Mouse (Mus musculus): ENCODE measurements around the gene Crebrf. TPM values are rescaled to one million over a fixed set of nuclear protein-coding genes. Genes with fewer than 3 reads are reported as not detected.

Crebrf gene
- total RNA-seq, 2 experiments from 2014 or later = 24.7 to 30.1 TPM

- no peak for ATAC-seq (ENCODE audit: poor library complexity, severe bottlenecking)
Observed at GRCm38 (mm10) chr17:26813497-26813896, 98.0 kb downstream of the Crebrf start.

- ATAC-seq (ENCODE audit: poor library complexity, severe bottlenecking) = no peak
Observed at GRCm38 (mm10) chr17:26816810-26817209, 101.4 kb downstream of the Crebrf start.

- no peak for ATAC-seq (ENCODE audit: poor library complexity, severe bottlenecking)
Observed at GRCm38 (mm10) chr17:26817776-26818175, 102.3 kb downstream of the Crebrf start.

- ATAC-seq (ENCODE audit: poor library complexity, severe bottlenecking) = no peak
Observed at GRCm38 (mm10) chr17:26826131-26826530, 110.7 kb downstream of the Crebrf start.

Other genes with a start within 250 kb of the Crebrf start
- 18.9 and 22.1 TPM in 2 replicates for gene Ergic1, start 154.2 kb upstream of the Crebrf start, total RNA-seq (2015)
- 9.6 and 16.3 TPM in 2 replicates for gene Ergic1, start 154.2 kb upstream of the Crebrf start, total RNA-seq (2017)
- gene Dusp1, start 153.5 kb upstream of the Crebrf start, total RNA-seq (2015) = 265 and 280 TPM in 2 replicates
- gene Dusp1, start 153.5 kb upstream of the Crebrf start, total RNA-seq (2017) = 58.9 and 72.1 TPM in 2 replicates
- 304 and 336 TPM in 2 replicates for gene Atp6v0e, start 52.4 kb upstream of the Crebrf start, total RNA-seq (2015)
- 529 and 571 TPM in 2 replicates for gene Atp6v0e, start 52.4 kb upstream of the Crebrf start, total RNA-seq (2017)
- 18.8 and 20.2 TPM in 2 replicates for gene Bnip1, start 65.4 kb downstream of the Crebrf start, total RNA-seq (2015)
- gene Bnip1, start 65.4 kb downstream of the Crebrf start, total RNA-seq (2017) = 22.0 and 31.9 TPM in 2 replicates
- not detected in 2 replicates for gene Nkx2-5, start 129.4 kb downstream of the Crebrf start, total RNA-seq (2015)
- not detected in 2 replicates for gene Nkx2-5, start 129.4 kb downstream of the Crebrf start, total RNA-seq (2017)
- gene Kifc5b, start 201.4 kb downstream of the Crebrf start, total RNA-seq (2015) = 4.1 and 4.5 TPM in 2 replicates
- gene Kifc5b, start 201.4 kb downstream of the Crebrf start, total RNA-seq (2017) = 10.8 and 13.8 TPM in 2 replicates
- 11.6 and 11.7 TPM in 2 replicates for gene Phf1, start 217.4 kb downstream of the Crebrf start, total RNA-seq (2015)
- gene Phf1, start 217.4 kb downstream of the Crebrf start, total RNA-seq (2017) = 10.6 and 15.5 TPM in 2 replicates
- gene Cuta, start 223.9 kb downstream of the Crebrf start, total RNA-seq (2015) = 138 and 155 TPM in 2 replicates
- 56.9 and 73.0 TPM in 2 replicates for gene Cuta, start 223.9 kb downstream of the Crebrf start, total RNA-seq (2017)
- gene Syngap1, start 225.6 kb downstream of the Crebrf start, total RNA-seq (2015) = 1.6 and 3.9 TPM in 2 replicates
- 0.33 and 0.89 TPM in 2 replicates for gene Syngap1, start 225.6 kb downstream of the Crebrf start, total RNA-seq (2017)

Data from megakaryocyte, adult 5-6 weeks (primary cell).